Mouse (Mus musculus) heart, embryonic 15.5 days (tissue): Measurements from ENCODE around the gene Faap24. TPM values are rescaled to one million over a fixed set of nuclear protein-coding genes. Genes with fewer than 3 reads are reported as not detected.

Experiments used
- ATAC-seq: fragments of 200-750 bp; cut with Nextera tagmentation; replicated peaks from 2 replicates; pipeline ENCODE4 v1.8.0; 2017; ENCODE audit warnings: low read depth, moderate TSS enrichment; ENCODE audit not compliant: insufficient number of reproducible peaks, insufficient read depth, low FRiP score
- H3K27ac ChIP-seq: fragments of 300-500 bp; sonication (generic); 2 replicates; pipeline ENCODE4 v1.5.1; 2015; ENCODE audit warnings: mild to moderate bottlenecking, inconsistent platforms
- H3K27me3 ChIP-seq: fragments of 300-500 bp; sonication (generic); 2 replicates; pipeline ENCODE4 v1.6.1; 2015; ENCODE audit warnings: inconsistent platforms
- H3K36me3 ChIP-seq: fragments of 300-500 bp; sonication (generic); 2 replicates; pipeline ENCODE4 v1.6.1; 2015; ENCODE audit warnings: mild to moderate bottlenecking, inconsistent platforms
- H3K4me1 ChIP-seq: fragments of 300-500 bp; sonication (generic); replicated peaks from 2 replicates; pipeline ENCODE4 v1.6.1; 2015; ENCODE audit warnings: inconsistent platforms
- H3K4me2 ChIP-seq: fragments of 300-500 bp; sonication (generic); 2 replicates; pipeline ENCODE4 v1.6.1; 2015; ENCODE audit warnings: inconsistent platforms, mild to moderate bottlenecking, moderate library complexity
- H3K4me3 ChIP-seq: fragments of 300-500 bp; sonication (generic); 2 replicates; pipeline ENCODE4 v1.5.1; 2015; ENCODE audit warnings: mild to moderate bottlenecking, inconsistent platforms
- H3K9ac ChIP-seq: fragments of 300-500 bp; sonication (generic); 2 replicates; pipeline ENCODE4 v1.6.1; 2015; ENCODE audit warnings: mild to moderate bottlenecking, inconsistent platforms
- H3K9me3 ChIP-seq: fragments of 300-500 bp; sonication (generic); replicated peaks from 2 replicates; pipeline ENCODE4 v1.6.1; 2016; ENCODE audit warnings: inconsistent platforms
- WGBS: fragments of 180-500 bp; shearing (Covaris S2); methylation state at CpG from one replicate; pipeline ENCODE4 v1.1.7; 2015; ENCODE audit warnings: mixed read lengths; 5-methylcytosine and 5-hydroxymethylcytosine counted together
- polyA plus RNA-seq: library from polyadenylated mRNA; unstranded; fragments of >200 nt; fragmentation: Nextera tagmentation; extraction: Ambion mirVana; gene quantifications from 2 replicates; pipeline ENCODE4 v1.2.1, GENCODE M21; 2015

Gene Faap24
- polyA plus RNA-seq, 1 experiment from 2014 or later = 12.1 TPM

DNA sequence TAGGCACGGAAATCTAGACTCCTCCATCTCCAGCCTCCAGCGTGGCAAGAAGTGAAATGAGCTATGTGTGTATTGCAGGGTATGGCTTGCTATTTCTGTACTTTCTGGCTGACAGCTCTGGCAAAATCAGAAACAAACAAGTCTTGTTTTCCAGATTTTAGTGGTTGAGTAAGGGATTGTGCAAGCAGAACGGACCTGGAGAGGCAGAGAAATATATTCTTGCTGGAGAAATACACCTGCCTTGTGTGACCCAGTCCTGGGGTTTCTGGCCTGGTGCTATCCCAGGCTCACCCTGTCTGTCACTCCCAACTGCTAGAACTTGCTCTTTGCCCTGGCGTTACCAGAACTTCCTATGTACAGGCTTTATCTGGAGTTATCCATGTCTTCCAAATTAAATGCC, 54.1 kb downstream of the Faap24 start:
- Histone ChIP-seq H3K4me1 (peaks cover 2% of the 10 kb centered on the region; the same call in 1 of the 2 replicates), H3K9me3 (no peaks in the 10 kb centered on the region), H3K4me3 (no peak overlapping the region), H3K36me3 (no peaks in the 10 kb centered on the region), H3K4me2 (no peak overlapping the region), H3K27ac (no peak overlapping the region), H3K27me3 (0 out of 2 replicates have a peak, but pooled peaks cover 2% of the 10 kb centered on the region), H3K9ac (no peak overlapping the region)
- 40% methylated on average over 4 of the region's 4 CpGs for WGBS
- ATAC-seq = no peak

Other genes with a start within 250 kb of the Faap24 start
- 1.6 and 3.9 TPM in 2 replicates for gene Slc7a10, start 210.5 kb downstream of the Faap24 start, polyA plus RNA-seq
- gene Lrp3, start 181.3 kb downstream of the Faap24 start, polyA plus RNA-seq = 1.8 and 2.9 TPM in 2 replicates
- 10.3 and 11.8 TPM in 2 replicates for gene Gpatch1, start 78.4 kb downstream of the Faap24 start, polyA plus RNA-seq
- 5.2 and 6.6 TPM in 2 replicates for gene Rhpn2, start 62.7 kb downstream of the Faap24 start, polyA plus RNA-seq
- 36.9 and 41.7 TPM in 2 replicates for gene Cep89, start 199 bp upstream of the Faap24 start, polyA plus RNA-seq
- gene Slc7a9, start 52.0 kb upstream of the Faap24 start, polyA plus RNA-seq = 0.27 and 0.42 TPM in 2 replicates
- gene Tdrd12, start 140.9 kb upstream of the Faap24 start, polyA plus RNA-seq = 0.62 and 1.4 TPM in 2 replicates
- gene Nudt19, start 159.5 kb upstream of the Faap24 start, polyA plus RNA-seq = 109 and 115 TPM in 2 replicates
- 0.25 and 0.42 TPM in 2 replicates for gene Rgs9bp, start 188.7 kb upstream of the Faap24 start, polyA plus RNA-seq
- 17.7 and 22.9 TPM in 2 replicates for gene Ankrd27, start 189.4 kb upstream of the Faap24 start, polyA plus RNA-seq